Mouse (Mus musculus) liver, postnatal 0 days (tissue): ENCODE results near the gene Gsk3b.

Experiments used
- CTCF ChIP-seq: sonication (generic); IDR thresholded peaks from 2 replicates; pipeline ENCODE4 v1.5.1; 2016; ENCODE audit warnings: antibody characterized with exemption, low read depth
- EP300 ChIP-seq: IDR thresholded peaks from 2 replicates; pipeline ENCODE4 v1.6.1; 2016; ENCODE audit warnings: antibody characterized with exemption, low read depth, mild to moderate bottlenecking

DNA sequence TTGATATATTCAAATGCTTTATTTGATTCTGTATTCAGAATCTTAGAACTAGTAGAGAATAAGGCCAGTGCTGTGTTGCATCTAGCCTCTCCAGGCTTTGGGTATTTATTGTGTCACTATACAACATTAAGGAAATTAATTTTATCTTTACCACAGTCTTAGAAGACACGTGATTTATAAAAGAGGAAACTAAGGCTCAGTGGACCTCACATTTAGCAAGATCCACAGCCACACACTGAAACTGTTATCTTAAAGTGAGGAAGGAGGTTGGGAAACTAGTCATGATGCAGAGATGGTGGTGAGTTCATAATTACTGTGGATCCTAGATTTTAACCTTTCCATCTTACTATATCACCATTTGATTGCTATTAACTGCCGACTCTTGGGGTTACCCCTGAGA, 16.7 kb downstream of the Gsk3b start:
- TF ChIP-seq EP300 (no peak), CTCF (no peak)
